Mouse (Mus musculus) CH12.LX (cell line): ENCODE results near the gene Yy1. TPM values are rescaled to one million over a fixed set of nuclear protein-coding genes. Genes with fewer than 3 reads are reported as not detected.
A peak's percentile ranks its signal among the peaks of the same experiment; 100 is the strongest.

Experiments used
- DNase-seq: peaks from one replicate; pipeline ENCODE4 v3.0.0-alpha.2; 2013; ENCODE audit errors: extremely low read depth
- H3K27ac ChIP-seq: 2 replicates; pipeline ENCODE4 v1.5.1; 2012; ENCODE audit warnings: low read depth, mild to moderate bottlenecking, control low read depth, moderate library complexity; ENCODE audit not compliant: insufficient read depth
- H3K27me3 ChIP-seq: replicated peaks from 2 replicates; pipeline ENCODE3; 2012; ENCODE audit warnings: inconsistent platforms
- H3K36me3 ChIP-seq, 2 experiments: replicated peaks in 1 of 2; 2 replicates each; pipeline versions ENCODE3 to v1.6.1; 2012; ENCODE audit warnings: inconsistent platforms in 1 of 2, low read length in 1 of 2, mild to moderate bottlenecking in 1 of 2, mixed read lengths in 1 of 2, moderate library complexity in 1 of 2; ENCODE audit not compliant: control insufficient read depth in 1 of 2, insufficient read depth in 1 of 2
- H3K4me1 ChIP-seq, 2 experiments: 2 replicates each; pipeline ENCODE4 v1.6.1; 2012; ENCODE audit warnings: inconsistent platforms in 1 of 2, moderate library complexity in 1 of 2; ENCODE audit not compliant: insufficient read depth in 2 of 2, control insufficient read depth in 1 of 2
- H3K4me2 ChIP-seq: 2 replicates; pipeline ENCODE4 v1.6.1; 2012; ENCODE audit warnings: low read depth, mild to moderate bottlenecking, control low read depth; ENCODE audit not compliant: poor library complexity, insufficient read depth, severe bottlenecking
- H3K4me3 ChIP-seq, 3 experiments: fragments of 150-350 bp in 1 of 3; sonication (generic) in 1 of 3; replicated peaks in 1 of 3; 2 replicates each; pipeline versions ENCODE3 to v1.5.1; 2011 to 2012; ENCODE audit warnings: low read depth in 2 of 3, low read length in 2 of 3, mild to moderate bottlenecking in 2 of 3, moderate library complexity in 2 of 3, control low read depth in 1 of 3, improper control_type of control experiment in 1 of 3, inconsistent platforms in 1 of 3, mixed read lengths in 1 of 3; ENCODE audit not compliant: poor library complexity in 1 of 3
- H3K79me2 ChIP-seq: replicated peaks from 2 replicates; pipeline ENCODE4 v1.6.1; 2012; ENCODE audit warnings: mild to moderate bottlenecking, moderate library complexity; ENCODE audit not compliant: control insufficient read depth, poor library complexity, insufficient read depth, severe bottlenecking; ENCODE audit errors: extremely low read depth
- H3K9ac ChIP-seq: 2 replicates; pipeline ENCODE4 v1.6.1; 2012; ENCODE audit warnings: low read depth, mild to moderate bottlenecking, control low read depth, moderate library complexity; ENCODE audit not compliant: insufficient read depth
- H3K9me3 ChIP-seq: replicated peaks from 2 replicates; pipeline ENCODE3; 2012; ENCODE audit warnings: low read length, inconsistent platforms, mixed read lengths
- BHLHE40 ChIP-seq: IDR thresholded peaks from 2 replicates; pipeline ENCODE4 v1.6.1; 2011; ENCODE audit warnings: mild to moderate bottlenecking, low read depth, low read length, improper control_type of control experiment
- CHD2 ChIP-seq: IDR thresholded peaks from 2 replicates; pipeline ENCODE4 v1.6.1; 2011; ENCODE audit warnings: low read length, improper control_type of control experiment
- E2F4 ChIP-seq: IDR thresholded peaks from 2 replicates; pipeline ENCODE4 v1.6.1; 2011; ENCODE audit warnings: low read depth, low read length, improper control_type of control experiment; ENCODE audit not compliant: insufficient replicate concordance
- ELF1 ChIP-seq: IDR thresholded peaks from 2 replicates; pipeline ENCODE4 v1.6.1; 2014; ENCODE audit warnings: low read depth, mild to moderate bottlenecking, inconsistent platforms, low read length, improper control_type of control experiment
- GABPA ChIP-seq: IDR thresholded peaks from 2 replicates; pipeline ENCODE4 v1.6.1; 2012; ENCODE audit warnings: low read depth, low read length, improper control_type of control experiment, inconsistent platforms; ENCODE audit not compliant: insufficient replicate concordance
- HCFC1 ChIP-seq: IDR thresholded peaks from 2 replicates; pipeline ENCODE4 v1.6.1; 2012; ENCODE audit warnings: low read depth, mild to moderate bottlenecking, inconsistent platforms, low read length, improper control_type of control experiment
- IRF4 ChIP-seq: IDR thresholded peaks from 2 replicates; pipeline ENCODE4 v1.6.1; 2014; ENCODE audit warnings: low read depth, mild to moderate bottlenecking, inconsistent platforms, low read length, improper control_type of control experiment
- JUN ChIP-seq: IDR thresholded peaks from 2 replicates; pipeline ENCODE4 v1.6.1; 2011; ENCODE audit warnings: low read depth, mild to moderate bottlenecking, low read length, improper control_type of control experiment, moderate library complexity; ENCODE audit not compliant: insufficient read depth
- JUND ChIP-seq: conservative IDR thresholded peaks from 2 replicates; pipeline ENCODE4 v1.6.1; 2011; ENCODE audit warnings: low read depth, low read length, improper control_type of control experiment
- MAFK ChIP-seq: IDR thresholded peaks from 2 replicates; pipeline ENCODE4 v1.6.1; 2011; ENCODE audit warnings: low read length, improper control_type of control experiment; ENCODE audit not compliant: insufficient replicate concordance
- MAZ ChIP-seq: IDR thresholded peaks from 2 replicates; pipeline ENCODE4 v1.6.1; 2012; ENCODE audit warnings: low read depth, mild to moderate bottlenecking, inconsistent platforms, low read length, improper control_type of control experiment, moderate library complexity
- MEF2A ChIP-seq: IDR thresholded peaks from 2 replicates; pipeline ENCODE4 v1.6.1; 2014; ENCODE audit warnings: low read depth, mild to moderate bottlenecking, inconsistent platforms, low read length, improper control_type of control experiment, borderline replicate concordance
- MXI1 ChIP-seq: IDR thresholded peaks from 2 replicates; pipeline ENCODE4 v1.6.1; 2011; ENCODE audit warnings: mild to moderate bottlenecking, low read depth, low read length, improper control_type of control experiment
- MYC ChIP-seq: IDR thresholded peaks from 2 replicates; pipeline ENCODE4 v1.6.1; 2011; ENCODE audit warnings: low read depth, mild to moderate bottlenecking, improper control_type of control experiment, low read length
- NELFE ChIP-seq: IDR thresholded peaks from 2 replicates; pipeline ENCODE4 v1.6.1; 2011; ENCODE audit warnings: low read depth, low read length, improper control_type of control experiment
- NRF1 ChIP-seq: IDR thresholded peaks from 2 replicates; pipeline ENCODE4 v1.6.1; 2014; ENCODE audit warnings: low read depth, mild to moderate bottlenecking, inconsistent platforms, low read length, improper control_type of control experiment, moderate library complexity
- POLR2A ChIP-seq: IDR thresholded peaks from 2 replicates; pipeline ENCODE4 v1.6.1; 2011; ENCODE audit warnings: low read depth, mild to moderate bottlenecking, improper control_type of control experiment, low read length
- POLR2AphosphoS2 ChIP-seq: IDR thresholded peaks from 2 replicates; pipeline ENCODE4 v1.6.1; 2011; ENCODE audit warnings: low read depth, low read length, improper control_type of control experiment
- RAD21 ChIP-seq: IDR thresholded peaks from 2 replicates; pipeline ENCODE4 v1.6.1; 2011; ENCODE audit warnings: low read depth, mild to moderate bottlenecking, low read length, improper control_type of control experiment, moderate library complexity
- RCOR1 ChIP-seq: conservative IDR thresholded peaks from 2 replicates; pipeline ENCODE4 v1.6.1; 2012; ENCODE audit warnings: low read depth, mild to moderate bottlenecking, inconsistent platforms, low read length, improper control_type of control experiment
- SIN3A ChIP-seq: IDR thresholded peaks from 2 replicates; pipeline ENCODE4 v1.6.1; 2012; ENCODE audit warnings: low read length, improper control_type of control experiment, inconsistent platforms
- SMC3 ChIP-seq: IDR thresholded peaks from 2 replicates; pipeline ENCODE4 v1.6.1; 2011; ENCODE audit warnings: low read depth, low read length, improper control_type of control experiment
- TBP ChIP-seq: conservative IDR thresholded peaks from 2 replicates; pipeline ENCODE4 v1.6.1; 2011; ENCODE audit warnings: low read depth, low read length, improper control_type of control experiment
- TCF12 ChIP-seq: IDR thresholded peaks from 2 replicates; pipeline ENCODE4 v1.6.1; 2014; ENCODE audit warnings: low read depth, mild to moderate bottlenecking, inconsistent platforms, low read length, improper control_type of control experiment
- USF1 ChIP-seq: IDR thresholded peaks from 2 replicates; pipeline ENCODE4 v1.6.1; 2014; ENCODE audit warnings: low read depth, mild to moderate bottlenecking, inconsistent platforms, low read length, improper control_type of control experiment
- USF2 ChIP-seq: conservative IDR thresholded peaks from 2 replicates; pipeline ENCODE4 v1.6.1; 2011; ENCODE audit warnings: low read depth, low read length, improper control_type of control experiment
- ZMIZ1 ChIP-seq: IDR thresholded peaks from 2 replicates; pipeline ENCODE4 v1.6.1; 2012; ENCODE audit warnings: low read depth, mild to moderate bottlenecking, inconsistent platforms, low read length, improper control_type of control experiment
- ZNF384 ChIP-seq: IDR thresholded peaks from 2 replicates; pipeline ENCODE4 v1.6.1; 2012; ENCODE audit warnings: low read depth, low read length, improper control_type of control experiment, inconsistent platforms
- dilution Hi-C: fragments of 300-500 bp; cut with MboI; formaldehyde crosslinking; loops from 2 replicates; pipeline ENCODE4 v1.14.3; 2020; ENCODE audit warnings: low sequenced_read_pairs; ENCODE audit not compliant: extremely low pct_unique_long_range_greater_than_20kb, extremely low pct_ligation_motif_present
- in situ Hi-C: fragments of 300-500 bp; cut with MboI; formaldehyde crosslinking; loops from 3 replicates; pipeline ENCODE4 v1.14.3; 2019; ENCODE audit warnings: low sequenced_read_pairs, low pct_ligation_motif_present, low pct_unique_long_range_greater_than_20kb, mixed read lengths
- polyA plus RNA-seq: library from polyadenylated mRNA; unstranded; fragments of >175 nt; gene quantifications from 2 replicates; pipeline ENCODE4 v1.2.1, GENCODE M21; 2012; ENCODE audit warnings: low read depth; ENCODE audit not compliant: insufficient read length
- total RNA-seq, 2 experiments: library from RNA; depleted of rRNA; stranded (reverse); fragments of 300-350 nt in 1 of 2; fragments of >200 nt in 1 of 2; gene quantifications; 2 replicates each; pipeline ENCODE4 v1.2.3; 2012 to 2014

Gene Yy1
- total and polyA plus RNA-seq, 3 experiments: 30.8 to 56.8 (median 51.7) TPM

- TF ChIP-seq ZNF384: no peak
- TF ChIP-seq ELF1: peak; percentile 57
- TF ChIP-seq RCOR1: peak; percentile 94
- no peak for TF ChIP-seq MAZ
- no peak for TF ChIP-seq MAFK
- no peak for TF ChIP-seq E2F4
- no peak for TF ChIP-seq POLR2AphosphoS2
- TF ChIP-seq, all 38 proteins: peak for 8
Measured at GRCm38 (mm10) chr12:108794078-108794711, 1.4 kb downstream of the Yy1 start (continued).

- Histone ChIP-seq H3K9me3 (peaks cover 2% of the 10 kb centered on the region), H3K4me3 (peak overlapping the region; percentile 62 to 100 (median 97)), H3K36me3 (peaks cover 5 to 35% of the 10 kb centered on the region in 2 experiments), H3K9ac (peak overlapping the region; percentile 78), H3K27me3 (no peaks in the 10 kb centered on the region), H3K4me1 (peaks cover 2 to 52% of the 10 kb centered on the region in 2 experiments; a peak in 3 of 4 replicates), H3K27ac (no peak overlapping the region), H3K4me2 (peak overlapping the region; percentile 92; the same call in 1 of the 2 replicates)
- dilution Hi-C loops (no loop called here), in situ Hi-C loops (no loop called here)
- peak; percentile 16 for DNase-seq
- no peak for TF ChIP-seq USF2
- no peak for TF ChIP-seq ZMIZ1
- TF ChIP-seq NELFE: no peak
- TF ChIP-seq POLR2A: no peak
- no peak for TF ChIP-seq HCFC1
- no peak for TF ChIP-seq JUND
- TF ChIP-seq RAD21: no peak
- no peak for TF ChIP-seq ELF1
- TF ChIP-seq MEF2A: no peak
- TF ChIP-seq TBP: no peak
- TF ChIP-seq JUN: no peak
- TF ChIP-seq, all 38 proteins: peak for 0
- peaks cover 80% of the 10 kb centered on the region for H3K79me2 ChIP-seq
Measured at GRCm38 (mm10) chr12:108794979-108795537, 2.3 kb downstream of the Yy1 start.

- H3K4me1 ChIP-seq: peaks cover 2 to 68% of the 10 kb centered on the region in 2 experiments; a peak in 3 of 4 replicates
- H3K27ac ChIP-seq: no peak overlapping the region
- H3K36me3 ChIP-seq: peaks cover 10 to 74% of the 10 kb centered on the region in 2 experiments
- no peak overlapping the region for H3K9ac ChIP-seq
- no peaks in the 10 kb centered on the region for H3K27me3 ChIP-seq
- dilution Hi-C loops (no loop called here), in situ Hi-C loops (no loop called here)
- H3K4me3 ChIP-seq: no peak overlapping the region
- no peak overlapping the region for H3K4me2 ChIP-seq
- no peak for TF ChIP-seq SIN3A
- no peak for TF ChIP-seq HCFC1
- TF ChIP-seq MYC: no peak
- no peak for TF ChIP-seq CHD2
- no peak for TF ChIP-seq USF1
- TF ChIP-seq GABPA: no peak
- no peak for TF ChIP-seq NELFE
- no peak for TF ChIP-seq RCOR1
- TF ChIP-seq IRF4: no peak
- no peak for TF ChIP-seq ZNF384
- no peak for TF ChIP-seq NRF1
- TF ChIP-seq MAFK: no peak
- no peak for TF ChIP-seq E2F4
- TF ChIP-seq MXI1: no peak
- TF ChIP-seq SMC3: no peak
- no peak for TF ChIP-seq ZMIZ1
- no peak for TF ChIP-seq TCF12
- no peak for TF ChIP-seq POLR2A
- no peak for TF ChIP-seq BHLHE40
- DNase-seq: no peak
- peaks cover 2% of the 10 kb centered on the region for H3K9me3 ChIP-seq
- H3K79me2 ChIP-seq: peaks cover 95% of the 10 kb centered on the region
Measured at GRCm38 (mm10) chr12:108801613-108802012, 8.8 kb downstream of the Yy1 start.
